ENCODE assay signal across 21 mouse cellular contexts in genomic region chr2:20774462-20774861, GRCm38 (mm10).
"Had no signal": no experiment of that assay in that cellular context is flagged by ENCODE, and none has a peak within 500 bp of the region (broad histone marks: within the 10 kb centered on the region; RNA-seq: fewer than 3 reads in every experiment).

No protein-coding gene starts in this region.

- ATAC-seq: hindbrain, postnatal 0 days; liver, embryonic 12.5 days had no signal

- H3K27ac ChIP-seq: heart, adult 2 months; hindbrain, embryonic 10.5 days; hindbrain, embryonic 12.5 days; hindbrain, embryonic 15.5 days; hindbrain, postnatal 0 days; layer of hippocampus, adult 2 months; limb, embryonic 13.5 days; limb, embryonic 15.5 days; liver, embryonic 12.5 days; liver, embryonic 14.5 days had no signal

- DNase-seq: gastrocnemius, postnatal 10 days; gastrocnemius, postnatal 25 days; heart, adult 2 months; heart, postnatal 10 days; heart, postnatal 4 days; kidney, adult 18-20 months; kidney, adult 8-10 months; kidney, postnatal 10 days; kidney, postnatal 25 days; kidney, postnatal 4 days; left cerebral cortex, postnatal 4 days had no signal

- H3K9ac ChIP-seq: heart, embryonic 12.5 days; hindbrain, embryonic 12.5 days; hindbrain, embryonic 15.5 days; limb, embryonic 13.5 days; limb, embryonic 15.5 days; liver, embryonic 12.5 days; liver, embryonic 14.5 days had no signal

- H3K36me3 ChIP-seq: hindbrain, embryonic 12.5 days; hindbrain, embryonic 15.5 days; limb, embryonic 15.5 days; liver, embryonic 12.5 days had no signal

- H3K4me1 ChIP-seq: heart, embryonic 12.5 days; hindbrain, embryonic 12.5 days; hindbrain, embryonic 15.5 days; limb, embryonic 13.5 days; limb, embryonic 15.5 days; liver, embryonic 12.5 days had no signal

- H3K4me3 ChIP-seq: heart, adult 2 months; heart, embryonic 12.5 days; hindbrain, embryonic 10.5 days; hindbrain, embryonic 12.5 days; hindbrain, embryonic 15.5 days; layer of hippocampus, adult 2 months; limb, embryonic 13.5 days; limb, embryonic 15.5 days; liver, embryonic 12.5 days had no signal

- H3K27me3 ChIP-seq: heart, embryonic 12.5 days; hindbrain, embryonic 12.5 days; hindbrain, embryonic 15.5 days; limb, embryonic 13.5 days; limb, embryonic 15.5 days; liver, embryonic 12.5 days had no signal

- H3K9me3 ChIP-seq: heart, embryonic 12.5 days; hindbrain, embryonic 12.5 days; hindbrain, embryonic 15.5 days; limb, embryonic 13.5 days; limb, embryonic 15.5 days; liver, embryonic 12.5 days had no signal

- H3K4me2 ChIP-seq: heart, embryonic 12.5 days; hindbrain, embryonic 12.5 days; hindbrain, embryonic 15.5 days; limb, embryonic 13.5 days; limb, embryonic 15.5 days; liver, embryonic 12.5 days had no signal
